Comparison of ENCODE assay signal across 30 mouse cellular contexts in the genomic region with DNA sequence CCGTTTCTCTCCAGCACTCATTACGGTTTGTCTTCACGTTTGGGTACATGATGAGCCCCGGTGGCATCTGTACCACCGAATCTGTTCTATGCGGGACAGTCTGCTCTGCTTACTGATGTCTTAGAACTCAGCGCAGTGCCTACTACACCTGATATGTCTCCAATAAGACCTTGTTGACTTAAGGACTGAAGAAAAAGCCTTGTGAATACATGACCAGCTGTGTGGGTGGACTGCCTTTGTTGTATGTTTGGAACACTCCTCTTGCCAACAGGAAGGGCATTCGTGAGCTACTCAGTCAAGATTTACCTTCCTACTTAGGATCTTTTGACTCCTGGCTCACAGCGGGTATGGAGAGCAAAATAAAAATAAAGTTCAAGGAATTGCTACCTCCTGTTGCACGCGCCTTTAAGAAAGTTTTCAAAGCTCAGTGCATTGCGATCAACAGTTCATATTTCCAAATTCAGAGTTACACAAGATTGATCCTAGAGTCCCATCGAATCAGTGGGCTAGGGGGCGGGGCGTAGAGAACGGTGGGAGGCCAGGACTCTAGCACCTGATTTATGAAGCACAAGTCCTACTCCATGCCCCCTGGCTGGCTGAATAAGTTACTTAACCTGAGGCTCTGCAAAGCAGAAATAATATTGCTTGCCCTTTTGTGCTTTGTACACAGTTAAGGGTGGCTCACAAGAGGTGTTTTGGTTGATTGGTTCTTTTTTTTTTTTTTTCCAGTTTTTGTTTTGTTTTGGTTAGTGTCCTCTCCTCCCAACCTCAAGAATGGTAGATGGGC. TPM values are rescaled to one million over a fixed set of nuclear protein-coding genes. Genes with fewer than 3 reads are reported as not detected.
DNase-seq lines count a peak whose midpoint lies in the region; ATAC-seq lines count a peak whose summit lies in the region.
"Had no signal": no experiment of that assay in that cellular context is flagged by ENCODE, and none has a peak within 500 bp of the region (broad histone marks: within the 10 kb centered on the region; RNA-seq: fewer than 3 reads in every experiment).

No protein-coding gene starts in this region.

- no peaks in the 10 kb centered on the region for H3K9me3 ChIP-seq in kidney, embryonic 15.5 days (replicated peaks)
- H3K9me3 ChIP-seq in limb, embryonic 10.5 days (replicated peaks): no peaks in the 10 kb centered on the region
- H3K9me3 ChIP-seq: forebrain, embryonic 13.5 days; heart, embryonic 12.5 days; limb, embryonic 15.5 days; liver, embryonic 13.5 days had no signal

- H3K36me3 ChIP-seq in kidney, embryonic 15.5 days: no peaks in the 10 kb centered on the region
- H3K36me3 ChIP-seq in limb, embryonic 10.5 days: no peaks in the 10 kb centered on the region
- H3K36me3 ChIP-seq: heart, embryonic 12.5 days; limb, embryonic 15.5 days; liver, embryonic 13.5 days had no signal

- 70% methylated on average over 16 of the region's 16 CpGs for WGBS in kidney, embryonic 15.5 days
- WGBS in limb, embryonic 10.5 days: 90% methylated on average over 16 of the region's 16 CpGs

- H3K4me1 ChIP-seq in kidney, embryonic 15.5 days: 0 out of 2 replicates have a peak, but pooled peaks cover 5% of the 10 kb centered on the region
- no peaks in the 10 kb centered on the region for H3K4me1 ChIP-seq in limb, embryonic 10.5 days
- H3K4me1 ChIP-seq: forebrain, embryonic 13.5 days; heart, embryonic 12.5 days; limb, embryonic 15.5 days; liver, embryonic 13.5 days had no signal

- H3K4me3 ChIP-seq in kidney, embryonic 15.5 days (replicated peaks): no peak overlapping the region
- H3K4me3 ChIP-seq in limb, embryonic 10.5 days: no peak overlapping the region
- H3K4me3 ChIP-seq: erythroblast, embryonic 14.5 days; forebrain, embryonic 13.5 days; heart, embryonic 12.5 days; limb, embryonic 15.5 days; liver, embryonic 13.5 days had no signal

- no peak for DNase-seq in kidney, postnatal 36 days
- DNase-seq in lung, postnatal 36 days: peak; percentile 21
- DNase-seq in lung, postnatal 14 days: no peak
- peak; percentile 16 for DNase-seq in limb, embryonic 10.5 days (ENCODE audit: low spot score)
- DNase-seq in cerebellum, adult 9-10 months: no peak
- DNase-seq: adrenal gland, adult 2 months; adrenal gland, postnatal 36 days; cerebellum, adult 18-20 months; cerebellum, postnatal 14 days; gastrocnemius, postnatal 14 days; heart, adult 18-20 months; layer of hippocampus, postnatal 36 days; left cerebral cortex, postnatal 4 days; liver, embryonic 13.5 days; lung, adult 2 months had no signal

- no peaks in the 10 kb centered on the region for H3K27me3 ChIP-seq in kidney, embryonic 15.5 days
- no peaks in the 10 kb centered on the region for H3K27me3 ChIP-seq in limb, embryonic 10.5 days (ENCODE audit: low read depth, poor library complexity, severe bottlenecking)
- H3K27me3 ChIP-seq: CH12.LX; forebrain, embryonic 13.5 days; limb, embryonic 15.5 days had no signal

- H3K9ac ChIP-seq in kidney, embryonic 15.5 days: no peak overlapping the region
- H3K9ac ChIP-seq: forebrain, embryonic 13.5 days; heart, embryonic 12.5 days; hindbrain, embryonic 14.5 days; limb, embryonic 15.5 days; liver, embryonic 13.5 days had no signal

- H3K27ac ChIP-seq in kidney, embryonic 15.5 days: no peak overlapping the region
- H3K27ac ChIP-seq in limb, embryonic 10.5 days: no peak overlapping the region
- H3K27ac ChIP-seq: forebrain, embryonic 13.5 days; hindbrain, embryonic 14.5 days; limb, embryonic 15.5 days; liver, embryonic 13.5 days had no signal

- peak; percentile 67 for ATAC-seq in kidney, embryonic 15.5 days (replicated peaks; ENCODE audit: low FRiP score)
- ATAC-seq: activated CD4-positive, CD25-positive, alpha-beta regulatory T cell, adult 4 months; forebrain, embryonic 13.5 days; intestine, postnatal 0 days; midbrain, embryonic 16.5 days had no signal

- H3K4me2 ChIP-seq in kidney, embryonic 15.5 days: no peak overlapping the region
- H3K4me2 ChIP-seq: forebrain, embryonic 13.5 days; heart, embryonic 12.5 days; hindbrain, embryonic 14.5 days; limb, embryonic 15.5 days; liver, embryonic 13.5 days; midbrain, embryonic 11.5 days had no signal

RNA-seq across cellular contexts. Expression of a gene that starts 45.6 kb away (rescaled TPM):
- polyA plus RNA-seq in kidney, embryonic 15.5 days (2015; fragmentation: Nextera tagmentation; extraction: Ambion mirVana): not detected in 2 replicates
- not detected in 2 replicates for polyA plus RNA-seq in limb, embryonic 10.5 days (2016; fragmentation: Nextera tagmentation; extraction: Ambion mirVana)
- polyA plus RNA-seq: adrenal gland, adult 2 months; C2C12; embryonic facial prominence, embryonic 14.5 days; erythroblast, embryonic 14.5 days; forebrain, embryonic 13.5 days; heart, embryonic 12.5 days; heart, postnatal 0 days; hindbrain, embryonic 14.5 days; intestine, postnatal 0 days; limb, embryonic 15.5 days; liver, embryonic 13.5 days; neural tube, embryonic 11.5 days had no signal

Comparison
In these comparisons a context has a peak if more than half of its experiments do, and no peak if none do; other contexts are left out.
1. DNase-seq: peak in lung, postnatal 36 days (single experiment) and limb, embryonic 10.5 days (single experiment); none in kidney, postnatal 36 days (0 of 2), lung, postnatal 14 days (single experiment) and cerebellum, adult 9-10 months (single experiment).